Mouse (Mus musculus) left cerebral cortex, postnatal 25 days (tissue): ENCODE results near the gene Ptpdc1. TPM values are rescaled to one million over a fixed set of nuclear protein-coding genes. Genes with fewer than 3 reads are reported as not detected.
A peak's percentile ranks its signal among the peaks of the same experiment; 100 is the strongest.

Source experiments
- DNase-seq, 2 experiments: peaks; one replicate each; pipeline ENCODE4 v3.0.0; 2022; ENCODE audit warnings: low spot score in 2 of 2, mixed read lengths in 1 of 2
- intact Hi-C: fragments of 180-260 bp; cut with DNase I; formaldehyde crosslinking; loops from one replicate; pipeline ENCODE4 v1.15.1; 2025
- total RNA-seq, 2 experiments: library from RNA; stranded (reverse); gene quantifications; 2 replicates each; pipeline ENCODE4 v1.2.3; 2021

Ptpdc1 gene
- total RNA-seq, 2 experiments from 2014 or later: 25.0 to 25.8 TPM

GRCm38 (mm10) chr13:48564881-48565600 lies 60.4 kb downstream of the Ptpdc1 start:
- intact Hi-C loops: no loop called here
- no peak for DNase-seq

GRCm38 (mm10) chr13:48562336-48562735 lies 63.1 kb downstream of the Ptpdc1 start:
- DNase-seq: no peak
- intact Hi-C loops: no loop called here

GRCm38 (mm10) chr13:48561481-48561880 lies 64.0 kb downstream of the Ptpdc1 start:
- intact Hi-C loops: no loop called here
- no peak for DNase-seq

- intact Hi-C loops: no loop called here
- DNase-seq: no peak
Observed at GRCm38 (mm10) chr13:48555976-48556375, 69.5 kb downstream of the Ptpdc1 start.

- no peak for DNase-seq
- intact Hi-C loops: no loop called here
Observed at GRCm38 (mm10) chr13:48554552-48554951, 70.9 kb downstream of the Ptpdc1 start.

- intact Hi-C loops: no loop called here
- no peak for DNase-seq
Observed at GRCm38 (mm10) chr13:48553511-48553910, 72.0 kb downstream of the Ptpdc1 start.

- intact Hi-C loops: loop anchor here (1.0 kb wide), 1 partner anchor 42 kb away; no protein-coding TSS in a partner anchor
- DNase-seq: peak; percentile 90 to 97
Observed at GRCm38 (mm10) chr13:48552181-48553090, 73.0 kb downstream of the Ptpdc1 start.

- peak in 1 of 2 experiments; percentile 38 for DNase-seq
- intact Hi-C loops: no loop called here
Observed at GRCm38 (mm10) chr13:48548296-48548695, 77.2 kb downstream of the Ptpdc1 start.

GRCm38 (mm10) chr13:48547623-48548022 lies 77.8 kb downstream of the Ptpdc1 start:
- DNase-seq: no peak
- intact Hi-C loops: no loop called here

- DNase-seq: peak; percentile 100
- intact Hi-C loops: no loop called here
Observed at GRCm38 (mm10) chr13:48546330-48546917, 79.0 kb downstream of the Ptpdc1 start.

GRCm38 (mm10) chr13:48545476-48546281 lies 79.8 kb downstream of the Ptpdc1 start:
- intact Hi-C loops: no loop called here

GRCm38 (mm10) chr13:48544867-48545266 lies 80.6 kb downstream of the Ptpdc1 start:
- intact Hi-C loops: no loop called here
- no peak for DNase-seq

More at GRCm38 (mm10) chr13:48545476-48546281, 79.8 kb downstream of the Ptpdc1 start:
- peak; percentile 95 to 98 for DNase-seq

GRCm38 (mm10) chr13:48544391-48544790 lies 81.1 kb downstream of the Ptpdc1 start:
- intact Hi-C loops: no loop called here
- no peak for DNase-seq

- intact Hi-C loops: no loop called here
- no peak for DNase-seq
Observed at GRCm38 (mm10) chr13:48540488-48540887, 85.0 kb downstream of the Ptpdc1 start.

GRCm38 (mm10) chr13:48533441-48533840 lies 92.0 kb downstream of the Ptpdc1 start:
- intact Hi-C loops: no loop called here
- DNase-seq: no peak

- intact Hi-C loops: no loop called here
- no peak for DNase-seq
Observed at GRCm38 (mm10) chr13:48531448-48531847, 94.0 kb downstream of the Ptpdc1 start.

- intact Hi-C loops: no loop called here
- DNase-seq: peak; percentile 14 to 23
Observed at GRCm38 (mm10) chr13:48530685-48531084, 94.8 kb downstream of the Ptpdc1 start.

- intact Hi-C loops: loop anchor here (2.0 to 10.0 kb wide), 2 partner anchors 44 to 276 kb away; no protein-coding TSS in a partner anchor
- DNase-seq: no peak
Observed at GRCm38 (mm10) chr13:48529028-48529427, 96.4 kb downstream of the Ptpdc1 start.
